Mouse (Mus musculus) 3T3-L1 (cell line): ENCODE measurements at regions not wholly inside any gene's neighbourhood (a gene's known extent, or its start where the extent isn't known, plus 50 kb on each side); places are given as distances from the start of the nearest gene placed in this dataset.

Source experiments
- DNase-seq: peaks from one replicate; pipeline ENCODE4 v3.0.0-alpha.2; 2015; ENCODE audit warnings: low read depth, low spot score

DNA sequence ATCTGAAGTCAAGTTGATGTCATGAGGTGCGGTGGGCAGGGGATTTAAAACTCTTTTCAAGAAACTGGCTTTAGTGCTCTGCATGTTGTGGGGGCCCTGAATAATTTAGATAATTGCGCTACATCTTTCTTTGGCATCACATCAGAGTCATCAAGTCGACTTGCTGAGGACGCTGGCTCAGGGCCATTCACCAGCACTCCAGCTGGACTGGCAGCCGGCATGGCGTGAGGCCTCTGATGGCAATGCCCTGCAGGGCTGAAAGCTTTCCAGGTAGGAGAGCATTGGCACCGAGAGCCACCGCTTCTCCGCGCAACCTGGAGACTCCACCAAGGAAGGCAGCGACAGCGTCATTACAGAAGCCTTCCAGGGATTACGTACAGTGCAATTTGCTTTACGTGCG lies 207.8 kb upstream of the Klf4 start:
- DNase-seq: no peak

DNA sequence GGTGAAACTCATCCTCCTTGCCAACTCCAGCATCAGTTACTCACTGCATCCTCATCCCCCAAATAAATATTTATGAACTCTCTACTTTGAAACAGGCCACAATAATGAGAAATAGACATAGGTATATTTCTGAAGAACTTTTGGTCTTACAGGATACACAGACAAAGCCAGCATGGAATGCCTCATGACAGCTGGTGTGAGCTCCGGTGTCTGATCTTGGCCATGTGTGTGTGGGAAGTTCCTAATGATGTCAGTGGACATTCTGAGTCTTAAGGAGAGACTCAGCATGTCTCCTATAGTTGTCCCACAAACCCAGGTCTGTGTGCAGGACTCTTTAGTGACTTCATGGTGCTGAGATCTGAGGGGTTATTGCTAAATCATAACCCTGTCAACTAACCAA lies 206.4 kb upstream of the Klf4 start:
- no peak for DNase-seq

DNA sequence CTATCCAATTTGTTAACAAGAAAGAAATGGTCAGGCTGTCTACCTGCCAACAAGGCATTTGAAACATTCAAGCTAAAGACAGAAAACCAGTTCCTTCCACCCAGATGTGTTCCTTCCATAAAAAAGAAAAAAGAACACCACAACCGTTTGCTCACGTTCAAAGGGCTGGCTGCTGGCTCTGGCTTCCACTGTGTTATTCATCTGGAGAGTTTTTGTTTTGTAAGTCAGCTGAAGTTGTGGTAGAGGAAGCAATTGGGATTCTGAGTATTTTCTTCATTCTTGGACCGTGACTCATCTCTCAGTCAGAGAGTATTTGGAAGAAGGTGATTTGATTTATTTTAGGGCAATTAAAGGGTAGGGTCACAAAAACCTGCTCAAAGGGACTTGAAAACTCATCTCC lies 203.2 kb upstream of the Klf4 start:
- peak; percentile 87 for DNase-seq

- peak; percentile 76 for DNase-seq
Observed at GRCm38 (mm10) chr4:55734331-55734730, 202.1 kb upstream of the Klf4 start.

DNA sequence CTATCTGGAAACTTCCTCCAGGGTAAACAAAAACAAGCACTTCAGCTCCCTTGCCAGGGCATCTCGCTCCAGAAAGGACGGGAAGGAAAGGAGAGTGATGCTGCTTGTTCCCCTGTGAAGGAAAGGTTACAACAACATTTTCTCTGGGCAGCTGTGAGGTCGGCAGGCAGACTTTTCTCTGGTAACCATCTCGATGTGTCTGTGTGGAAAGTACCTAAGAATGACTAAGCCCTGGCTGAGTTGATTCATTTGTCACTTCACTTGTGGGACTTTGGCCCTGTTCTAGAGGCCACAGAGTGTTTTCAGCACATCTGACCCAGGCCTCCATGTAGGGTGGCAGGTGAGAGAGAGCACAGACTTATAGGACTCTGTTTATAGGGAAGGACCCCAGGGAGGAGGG lies 201.0 kb upstream of the Klf4 start:
- DNase-seq: peak; percentile 83

DNA sequence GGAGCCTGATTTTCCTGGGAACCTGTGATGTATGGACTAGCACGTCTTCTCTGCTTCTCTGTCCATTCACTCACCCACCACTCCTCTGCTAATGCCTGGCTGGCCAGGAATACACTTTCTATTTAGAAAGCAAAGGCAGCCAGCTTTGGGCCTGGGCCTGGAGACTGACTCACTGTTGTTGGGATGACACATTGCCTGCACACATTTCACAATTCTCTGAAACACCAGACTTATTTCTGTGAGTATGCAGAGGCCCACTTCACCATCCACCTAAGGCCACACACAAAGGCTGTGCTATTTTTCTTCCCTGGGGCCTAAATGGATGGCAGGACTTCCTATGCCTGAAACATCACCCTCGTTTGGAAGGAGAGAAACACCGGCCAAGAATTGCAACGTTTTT lies 199.7 kb upstream of the Klf4 start:
- DNase-seq: peak; percentile 98

DNA sequence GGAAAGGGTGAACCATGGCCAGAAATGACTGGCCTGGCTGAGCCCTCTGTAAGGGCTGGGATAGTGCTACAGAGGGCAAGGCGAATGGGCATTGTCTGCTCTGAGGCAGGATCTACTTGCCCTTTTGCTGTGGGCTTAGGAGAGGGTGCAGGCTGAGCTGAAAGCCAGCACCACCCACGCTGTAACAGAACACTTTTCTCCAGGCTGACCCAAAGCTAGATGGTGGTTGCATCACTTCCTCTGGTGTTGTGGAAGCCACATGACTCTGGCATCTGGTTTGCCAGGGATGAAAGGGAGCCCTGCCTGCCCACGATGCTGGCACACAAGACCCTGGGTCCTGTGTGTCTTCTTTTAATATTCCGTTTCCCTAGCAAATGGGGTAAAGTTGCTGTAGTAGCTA lies 198.0 kb upstream of the Klf4 start:
- peak; percentile 90 for DNase-seq

- DNase-seq: no peak
Observed at GRCm38 (mm10) chr4:55727178-55727577, 194.9 kb upstream of the Klf4 start.

- DNase-seq: no peak
Observed at GRCm38 (mm10) chr4:55726081-55726480, 193.8 kb upstream of the Klf4 start.

- peak; percentile 61 for DNase-seq
Observed at GRCm38 (mm10) chr4:55724286-55724685, 192.0 kb upstream of the Klf4 start.

DNA sequence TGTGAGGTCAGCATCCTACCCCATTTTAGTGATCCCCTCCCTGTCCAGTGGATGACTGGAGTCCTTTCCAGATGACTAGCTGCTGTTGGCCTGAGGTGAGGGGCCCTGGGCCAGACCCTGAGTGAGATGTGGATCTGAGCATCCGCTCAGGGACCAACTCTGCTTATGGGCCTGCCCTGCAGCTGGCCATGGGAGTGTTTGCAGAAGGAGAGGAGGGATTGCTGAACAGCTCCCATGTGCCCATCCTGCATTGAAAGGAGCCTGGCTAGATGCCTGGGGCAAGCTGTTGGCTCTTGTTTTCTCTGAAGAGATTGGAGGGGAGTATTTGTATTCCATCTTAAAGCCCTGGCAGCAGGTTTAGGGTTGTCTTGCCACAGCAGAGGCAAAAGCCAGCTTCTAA lies 190.9 kb upstream of the Klf4 start:
- no peak for DNase-seq

- peak; percentile 72 for DNase-seq
Observed at GRCm38 (mm10) chr4:55722388-55722787, 190.1 kb upstream of the Klf4 start.

DNA sequence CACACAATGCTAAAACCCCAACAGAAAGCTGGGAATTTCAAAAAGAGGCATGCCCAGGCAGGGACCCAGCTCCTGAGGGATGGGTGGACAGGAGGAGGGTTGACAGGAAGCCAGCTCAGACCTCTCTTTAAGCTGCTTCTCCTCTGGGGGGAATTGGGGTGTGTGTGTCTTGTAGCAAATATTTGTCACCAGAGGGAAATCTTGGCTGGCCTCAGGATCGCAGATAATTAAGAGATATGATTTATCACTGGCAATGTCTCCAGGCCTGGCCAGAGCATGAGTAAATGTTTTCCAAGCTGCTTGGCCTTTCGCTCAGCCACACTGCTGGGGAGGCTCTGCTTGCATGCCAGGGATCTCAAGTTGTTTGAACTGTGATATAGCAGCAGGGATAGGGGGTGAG lies 189.6 kb upstream of the Klf4 start:
- peak; percentile 80 for DNase-seq

DNA sequence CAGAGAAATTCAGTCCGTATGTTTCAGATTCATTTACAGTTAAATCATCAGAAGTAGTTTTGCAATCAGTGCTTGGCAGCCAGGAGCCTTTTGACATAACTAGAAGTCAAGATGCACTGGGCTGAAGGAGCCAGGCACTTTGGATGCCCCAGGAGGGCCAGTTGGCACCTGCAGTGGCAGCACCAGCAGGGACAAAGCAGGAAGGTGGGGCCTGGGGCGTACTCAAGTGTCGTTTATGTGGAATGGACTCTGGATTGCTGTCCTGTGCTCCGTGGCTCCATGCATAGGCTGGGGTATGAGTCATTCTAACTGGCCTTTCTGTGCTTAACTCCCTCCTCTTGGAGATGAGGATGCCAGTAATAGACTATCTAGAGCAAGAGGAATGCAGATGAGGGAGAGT lies 186.2 kb upstream of the Klf4 start:
- peak; percentile 86 for DNase-seq

GRCm38 (mm10) chr4:55716161-55716651 lies 183.9 kb upstream of the Klf4 start:
- DNase-seq: no peak

DNA sequence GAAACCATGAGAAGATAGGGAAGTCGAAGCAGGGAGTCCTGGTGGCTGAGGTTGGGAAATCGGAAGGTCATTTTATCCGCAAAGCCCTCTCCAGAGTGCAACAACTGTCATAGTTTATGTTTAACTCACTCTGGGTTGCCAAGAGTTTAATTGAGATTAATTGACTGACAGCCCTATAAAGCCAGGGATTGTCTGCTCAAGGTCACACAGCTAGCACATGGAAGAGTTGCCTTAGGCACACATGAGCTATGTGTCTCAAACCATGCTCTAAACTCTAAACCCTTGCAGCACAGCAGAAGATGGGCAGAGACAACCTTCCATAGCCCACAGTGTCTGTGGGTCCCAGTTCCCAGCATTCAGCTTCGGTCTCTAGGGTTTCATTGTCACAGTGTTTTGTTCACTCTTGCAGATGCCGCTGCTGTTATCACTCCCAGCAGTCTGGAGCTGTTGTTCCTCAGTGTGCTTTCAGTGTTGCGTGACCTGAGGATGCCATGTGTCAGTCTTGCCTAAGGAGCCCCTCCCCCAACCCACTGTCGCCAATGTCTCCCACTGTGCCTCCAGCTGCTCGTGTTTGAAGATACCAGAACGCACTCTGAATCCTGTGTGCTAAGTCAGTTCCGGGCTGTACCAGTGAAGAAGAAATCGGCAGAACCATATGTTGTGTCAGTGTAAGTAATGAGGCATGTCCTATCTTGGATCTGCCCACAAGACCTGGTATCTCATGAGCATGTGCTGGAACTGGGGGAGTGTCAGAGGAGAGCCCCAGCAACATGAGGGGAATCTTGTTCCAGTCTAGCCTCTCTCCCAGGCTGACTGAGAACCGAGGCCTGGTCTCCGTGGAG lies 179.5 kb upstream of the Klf4 start:
- DNase-seq: peak; percentile 44

GRCm38 (mm10) chr4:55710476-55710875 lies 178.2 kb upstream of the Klf4 start:
- no peak for DNase-seq

- DNase-seq: no peak
Observed at GRCm38 (mm10) chr4:55708808-55709207, 176.5 kb upstream of the Klf4 start.

DNA sequence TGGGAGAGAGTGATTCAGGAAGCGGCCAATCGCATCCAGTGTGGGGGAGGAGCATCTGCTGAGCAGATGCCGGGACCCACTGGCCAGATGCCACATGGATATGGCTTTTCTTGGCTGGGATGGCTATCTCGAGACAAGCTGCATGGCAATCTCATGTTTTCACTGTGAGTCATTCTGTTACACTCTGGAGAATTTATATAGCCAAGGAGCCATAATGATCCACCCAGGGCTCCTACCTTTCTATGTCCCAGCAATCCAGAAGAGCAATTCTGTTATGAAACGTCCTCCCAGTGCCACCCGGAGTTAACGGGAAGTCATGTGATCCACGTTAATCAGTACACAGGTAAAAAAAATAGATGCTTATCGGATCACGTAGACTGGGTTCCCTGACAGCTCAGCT lies 175.7 kb upstream of the Klf4 start:
- DNase-seq: peak; percentile 92

DNA sequence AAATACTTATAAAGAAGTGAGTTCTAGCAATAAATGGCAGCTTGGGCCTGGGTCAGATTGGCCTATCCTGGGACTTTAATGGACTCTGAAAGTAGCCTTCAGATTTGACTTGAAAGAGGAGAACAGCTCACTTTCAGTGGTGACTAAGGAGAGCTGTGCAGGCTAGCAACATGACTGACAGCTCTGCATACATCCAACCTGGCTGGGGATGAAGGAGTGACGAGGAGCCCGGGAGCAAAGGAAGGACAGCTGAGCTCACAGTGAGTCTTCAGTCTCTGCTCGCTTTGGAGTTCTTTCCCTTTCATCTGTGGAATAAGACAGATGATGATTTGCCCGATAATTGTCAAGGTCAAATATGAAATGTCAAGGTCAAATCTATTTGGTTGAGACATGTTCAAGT lies 172.7 kb upstream of the Klf4 start:
- DNase-seq: no peak

DNA sequence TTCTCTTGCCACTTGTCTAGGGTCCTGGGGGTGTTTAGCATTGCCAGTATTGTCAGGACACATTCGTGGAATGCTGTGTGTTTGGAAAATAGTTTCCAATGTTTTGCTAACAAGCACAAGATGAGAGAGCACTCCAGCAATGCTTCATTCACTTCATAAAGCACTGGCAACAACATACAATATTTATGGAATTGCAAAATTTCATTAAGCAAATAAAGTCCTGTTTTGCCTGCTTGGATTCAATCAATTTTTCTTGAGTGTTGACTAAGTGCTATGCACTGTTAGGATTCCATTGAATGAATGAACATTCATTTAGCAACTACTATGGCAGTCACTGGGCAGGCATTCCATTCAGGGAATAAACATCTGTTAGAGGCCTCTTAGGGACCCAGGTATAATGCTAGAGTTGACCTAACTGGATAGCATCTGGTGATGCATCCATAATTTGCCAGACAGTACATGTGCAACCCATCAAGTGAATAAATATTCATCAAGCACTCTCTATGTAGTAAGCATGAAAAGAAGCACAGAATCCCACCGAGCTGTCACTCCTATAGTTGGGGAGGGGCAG lies 171.2 kb upstream of the Klf4 start:
- DNase-seq: no peak

DNA sequence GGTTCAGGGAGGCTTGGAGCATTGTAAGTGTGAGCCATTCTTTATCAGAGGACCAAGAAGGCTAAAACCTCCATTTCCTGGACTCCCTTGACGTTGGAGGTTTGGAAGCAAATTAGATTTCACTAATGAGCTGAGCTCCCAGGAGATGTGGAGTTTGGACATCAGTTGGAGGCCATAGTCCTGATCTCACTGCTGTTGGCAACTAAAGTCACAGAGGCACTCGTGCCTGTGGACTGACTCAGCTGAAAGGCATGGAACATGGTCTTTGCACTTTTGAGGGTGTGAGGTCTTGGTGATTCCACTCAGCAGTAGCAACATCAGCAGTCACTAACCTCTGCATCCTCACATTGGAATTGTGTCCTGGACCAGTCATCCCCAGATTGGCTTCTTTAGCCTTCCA lies 169.1 kb upstream of the Klf4 start:
- DNase-seq: no peak

- DNase-seq: no peak
Observed at GRCm38 (mm10) chr4:55699917-55700316, 167.7 kb upstream of the Klf4 start.
